Mouse (Mus musculus): ENCODE data around the gene Fbxw4. TPM values are rescaled to one million over a fixed set of nuclear protein-coding genes. Genes with fewer than 3 reads are reported as not detected.

Fbxw4 gene
- polyA plus RNA-seq, 1 experiment: 15.5 TPM

- Histone ChIP-seq H3K36me3 (ENCODE audit: control insufficient read depth, insufficient read depth, low read length, poor library complexity, severe bottlenecking) (no peaks in the 10 kb centered on the region), H3K4me3 (ENCODE audit: low read depth, low read length) (peak overlapping the region; percentile 33), H3K9ac (ENCODE audit: low read depth, poor library complexity, severe bottlenecking) (peak overlapping the region; percentile 70), H3K4me1 (ENCODE audit: control insufficient read depth, insufficient read depth, low read length) (no peaks in the 10 kb centered on the region), H3K9me3 (replicated peaks; ENCODE audit: control insufficient read depth, insufficient read depth, low read length, poor library complexity, severe bottlenecking) (no peaks in the 10 kb centered on the region; the same call in 1 of the 2 replicates), H3K27me3 (ENCODE audit: control insufficient read depth, insufficient read depth, low read length, poor library complexity, severe bottlenecking) (peaks cover 6% of the 10 kb centered on the region), H3K27ac (ENCODE audit: insufficient read depth, low read length) (no peak overlapping the region)
- TF ChIP-seq EP300 (IDR thresholded peaks at IDR 0.05; ENCODE audit: insufficient read depth, low read depth, low read length) (no peak), POLR2A (IDR thresholded peaks at IDR 0.05; ENCODE audit: insufficient read depth, low read length) (no peak), CTCF (IDR thresholded peaks at IDR 0.05; ENCODE audit: low read depth, low read length) (no peak)
These were observed 15.8 kb upstream of the Fbxw4 start for GRCm38 (mm10) chr19:45675720-45676581.

GRCm38 (mm10) chr19:45675196-45675595 is 15.1 kb upstream of the Fbxw4 start:
- Histone ChIP-seq H3K36me3 (ENCODE audit: control insufficient read depth, insufficient read depth, low read length, poor library complexity, severe bottlenecking) (no peaks in the 10 kb centered on the region), H3K4me1 (ENCODE audit: control insufficient read depth, insufficient read depth, low read length) (no peaks in the 10 kb centered on the region), H3K4me3 (ENCODE audit: low read depth, low read length) (no peak overlapping the region), H3K27me3 (ENCODE audit: control insufficient read depth, insufficient read depth, low read length, poor library complexity, severe bottlenecking) (peaks cover 6% of the 10 kb centered on the region), H3K27ac (ENCODE audit: insufficient read depth, low read length) (no peak overlapping the region), H3K9me3 (replicated peaks; ENCODE audit: control insufficient read depth, insufficient read depth, low read length, poor library complexity, severe bottlenecking) (no peaks in the 10 kb centered on the region; the same call in 1 of the 2 replicates), H3K9ac (ENCODE audit: low read depth, poor library complexity, severe bottlenecking) (no peak overlapping the region)
- TF ChIP-seq CTCF (IDR thresholded peaks at IDR 0.05; ENCODE audit: low read depth, low read length) (no peak), POLR2A (IDR thresholded peaks at IDR 0.05; ENCODE audit: insufficient read depth, low read length) (no peak), EP300 (IDR thresholded peaks at IDR 0.05; ENCODE audit: insufficient read depth, low read depth, low read length) (no peak)

- no peak overlapping the region for H3K27ac ChIP-seq (ENCODE audit: insufficient read depth, low read length)
- H3K27me3 ChIP-seq (ENCODE audit: control insufficient read depth, insufficient read depth, low read length, poor library complexity, severe bottlenecking): peaks cover 6% of the 10 kb centered on the region
- H3K36me3 ChIP-seq (ENCODE audit: control insufficient read depth, insufficient read depth, low read length, poor library complexity, severe bottlenecking): no peaks in the 10 kb centered on the region
- no peaks in the 10 kb centered on the region for H3K4me1 ChIP-seq (ENCODE audit: control insufficient read depth, insufficient read depth, low read length)
- TF ChIP-seq CTCF (IDR thresholded peaks at IDR 0.05; ENCODE audit: low read depth, low read length) (no peak), POLR2A (IDR thresholded peaks at IDR 0.05; ENCODE audit: insufficient read depth, low read length) (no peak), EP300 (IDR thresholded peaks at IDR 0.05; ENCODE audit: insufficient read depth, low read depth, low read length) (no peak)
- no peaks in the 10 kb centered on the region; the same call in 1 of the 2 replicates for H3K9me3 ChIP-seq (replicated peaks; ENCODE audit: control insufficient read depth, insufficient read depth, low read length, poor library complexity, severe bottlenecking)
- no peak overlapping the region for H3K4me3 ChIP-seq (ENCODE audit: low read depth, low read length)
- H3K9ac ChIP-seq (ENCODE audit: low read depth, poor library complexity, severe bottlenecking): no peak overlapping the region
These were observed 12.9 kb upstream of the Fbxw4 start for GRCm38 (mm10) chr19:45672971-45673370.

- Histone ChIP-seq H3K27me3 (ENCODE audit: control insufficient read depth, insufficient read depth, low read length, poor library complexity, severe bottlenecking) (no peaks in the 10 kb centered on the region; the same call in 1 of the 2 replicates), H3K4me3 (ENCODE audit: low read depth, low read length) (no peak overlapping the region), H3K27ac (ENCODE audit: insufficient read depth, low read length) (no peak overlapping the region), H3K4me1 (ENCODE audit: control insufficient read depth, insufficient read depth, low read length) (no peaks in the 10 kb centered on the region), H3K9ac (ENCODE audit: low read depth, poor library complexity, severe bottlenecking) (no peak overlapping the region), H3K9me3 (replicated peaks; ENCODE audit: control insufficient read depth, insufficient read depth, low read length, poor library complexity, severe bottlenecking) (no peaks in the 10 kb centered on the region; the same call in 1 of the 2 replicates), H3K36me3 (ENCODE audit: control insufficient read depth, insufficient read depth, low read length, poor library complexity, severe bottlenecking) (no peaks in the 10 kb centered on the region)
- TF ChIP-seq CTCF (IDR thresholded peaks at IDR 0.05; ENCODE audit: low read depth, low read length) (no peak), EP300 (IDR thresholded peaks at IDR 0.05; ENCODE audit: insufficient read depth, low read depth, low read length) (no peak), POLR2A (IDR thresholded peaks at IDR 0.05; ENCODE audit: insufficient read depth, low read length) (no peak)
These were observed 8.9 kb upstream of the Fbxw4 start for GRCm38 (mm10) chr19:45668986-45669385.

- no peak overlapping the region for H3K27ac ChIP-seq (ENCODE audit: insufficient read depth, low read length)
- H3K4me3 ChIP-seq (ENCODE audit: low read depth, low read length): no peak overlapping the region
- H3K27me3 ChIP-seq (ENCODE audit: control insufficient read depth, insufficient read depth, low read length, poor library complexity, severe bottlenecking): no peaks in the 10 kb centered on the region
- H3K9me3 ChIP-seq (replicated peaks; ENCODE audit: control insufficient read depth, insufficient read depth, low read length, poor library complexity, severe bottlenecking): no peaks in the 10 kb centered on the region
- no peak overlapping the region for H3K9ac ChIP-seq (ENCODE audit: low read depth, poor library complexity, severe bottlenecking)
- no peaks in the 10 kb centered on the region for H3K36me3 ChIP-seq (ENCODE audit: control insufficient read depth, insufficient read depth, low read length, poor library complexity, severe bottlenecking)
- TF ChIP-seq POLR2A (IDR thresholded peaks at IDR 0.05; ENCODE audit: insufficient read depth, low read length) (no peak), CTCF (IDR thresholded peaks at IDR 0.05; ENCODE audit: low read depth, low read length) (no peak), EP300 (IDR thresholded peaks at IDR 0.05; ENCODE audit: insufficient read depth, low read depth, low read length) (no peak)
- no peaks in the 10 kb centered on the region for H3K4me1 ChIP-seq (ENCODE audit: control insufficient read depth, insufficient read depth, low read length)
These were observed 3.7 kb upstream of the Fbxw4 start for GRCm38 (mm10) chr19:45663851-45664250.

GRCm38 (mm10) chr19:45660503-45660790 is 335 bp upstream of the Fbxw4 start:
- Histone ChIP-seq H3K4me1 (ENCODE audit: control insufficient read depth, insufficient read depth, low read length) (no peaks in the 10 kb centered on the region), H3K9ac (ENCODE audit: low read depth, poor library complexity, severe bottlenecking) (peak overlapping the region; percentile 94), H3K9me3 (replicated peaks; ENCODE audit: control insufficient read depth, insufficient read depth, low read length, poor library complexity, severe bottlenecking) (no peaks in the 10 kb centered on the region), H3K27ac (ENCODE audit: insufficient read depth, low read length) (no peak overlapping the region), H3K27me3 (ENCODE audit: control insufficient read depth, insufficient read depth, low read length, poor library complexity, severe bottlenecking) (no peaks in the 10 kb centered on the region), H3K36me3 (ENCODE audit: control insufficient read depth, insufficient read depth, low read length, poor library complexity, severe bottlenecking) (no peaks in the 10 kb centered on the region), H3K4me3 (ENCODE audit: low read depth, low read length) (peak overlapping the region; percentile 77)
- TF ChIP-seq CTCF (IDR thresholded peaks at IDR 0.05; ENCODE audit: low read depth, low read length) (no peak), EP300 (IDR thresholded peaks at IDR 0.05; ENCODE audit: insufficient read depth, low read depth, low read length) (no peak), POLR2A (IDR thresholded peaks at IDR 0.05; ENCODE audit: insufficient read depth, low read length) (no peak)
